ENCODE assay signal across 1 mouse cellular context in genomic region chr9:42264145-42264544, GRCm38 (mm10).
TF ChIP-seq lines count a peak whose summit lies in the region.

Gene Sc5d, minus strand, starts transcription at chr9:42264256.

TF ChIP-seq in CH12.LX, 34 proteins besides CTCF, POLR2A, EP300 and RAD21 (continued from another document):
- peak; percentile 70 for TF ChIP-seq NRF1 (IDR thresholded peaks at IDR 0.05; ENCODE audit: low read depth, low read length)
- TF ChIP-seq KAT2A (IDR thresholded peaks at IDR 0.05; ENCODE audit: insufficient replicate concordance, low read length), result peak; percentile 53; the same call in 1 of the 2 replicates
- TF ChIP-seq MAX (IDR thresholded peaks at IDR 0.05; ENCODE audit: low read length), result peak; percentile 96
- TF ChIP-seq MAFK (IDR thresholded peaks at IDR 0.05; ENCODE audit: insufficient replicate concordance, low read length), result no peak
- no peak for TF ChIP-seq UBTF (IDR thresholded peaks at IDR 0.05; ENCODE audit: low read depth, low read length)
- TF ChIP-seq CHD1 (IDR thresholded peaks at IDR 0.05; ENCODE audit: low read depth, low read length), result no peak
- no peak for TF ChIP-seq SMC3 (IDR thresholded peaks at IDR 0.05; ENCODE audit: low read depth, low read length)
- no peak for TF ChIP-seq PAX5 (IDR thresholded peaks at IDR 0.05; ENCODE audit: low read length)
- TF ChIP-seq E2F4 (IDR thresholded peaks at IDR 0.05; ENCODE audit: insufficient replicate concordance, low read depth, low read length), result 0 out of 2 replicates have a peak, but pooled peaks have one; percentile 32
- no peak for TF ChIP-seq GABPA (IDR thresholded peaks at IDR 0.05; ENCODE audit: insufficient replicate concordance, low read depth, low read length)
- 0 out of 2 replicates have a peak, but pooled peaks have one; percentile 36 for TF ChIP-seq MYC (IDR thresholded peaks at IDR 0.05; ENCODE audit: low read depth, low read length)
- no peak for TF ChIP-seq JUND (conservative IDR thresholded peaks at IDR 0.05; ENCODE audit: low read depth, low read length)
- no peak for TF ChIP-seq ZMIZ1 (IDR thresholded peaks at IDR 0.05; ENCODE audit: low read depth, low read length)
- TF ChIP-seq USF2 (conservative IDR thresholded peaks at IDR 0.05; ENCODE audit: low read depth, low read length), result peak; percentile 89
- no peak for TF ChIP-seq ZKSCAN1 (IDR thresholded peaks at IDR 0.05; ENCODE audit: borderline replicate concordance, low read depth, low read length)
- no peak; the same call in 1 of the 2 replicates for TF ChIP-seq MEF2A (IDR thresholded peaks at IDR 0.05; ENCODE audit: borderline replicate concordance, low read depth, low read length)
- peak; percentile 57; the same call in 1 of the 2 replicates for TF ChIP-seq CHD2 (IDR thresholded peaks at IDR 0.05; ENCODE audit: low read length)
- peak; percentile 81 for TF ChIP-seq MXI1 (IDR thresholded peaks at IDR 0.05; ENCODE audit: low read depth, low read length)
- peak; percentile 82 for TF ChIP-seq TCF12 (IDR thresholded peaks at IDR 0.05; ENCODE audit: low read depth, low read length)
- TF ChIP-seq NELFE (IDR thresholded peaks at IDR 0.05; ENCODE audit: low read depth, low read length), result peak; percentile 88
- TF ChIP-seq ZNF384 (IDR thresholded peaks at IDR 0.05; ENCODE audit: low read depth, low read length), result no peak
- peak; percentile 94 for TF ChIP-seq USF1 (IDR thresholded peaks at IDR 0.05; ENCODE audit: low read depth, low read length)
